Mouse (Mus musculus) C2C12 (cell line): ENCODE results near the gene Palm2.

Experiments
- CEBPB ChIP-seq: IDR thresholded peaks from one replicate; pipeline ENCODE4 v1.6.1; 2011; ENCODE audit warnings: low read depth, mild to moderate bottlenecking, control low read depth, moderate library complexity
- CTCF ChIP-seq: IDR thresholded peaks from one replicate; pipeline ENCODE4 v1.5.1; 2011; ENCODE audit not compliant: control insufficient read depth, insufficient read depth, insufficient read length
- FOSL1 ChIP-seq: IDR thresholded peaks from one replicate; pipeline ENCODE4 v1.8.0; 2011; ENCODE audit warnings: mild to moderate bottlenecking, low read length; ENCODE audit not compliant: poor library complexity, insufficient read depth, severe bottlenecking
- MAX ChIP-seq: IDR thresholded peaks from one replicate; pipeline ENCODE4 v1.6.1; 2011; ENCODE audit warnings: mild to moderate bottlenecking, control low read depth
- MYOD1 ChIP-seq: IDR thresholded peaks from one replicate; pipeline ENCODE4 v1.6.1; 2011; ENCODE audit warnings: low read depth; ENCODE audit not compliant: control insufficient read depth, insufficient read length
- MYOG ChIP-seq: IDR thresholded peaks from one replicate; pipeline ENCODE4 v1.6.1; 2011; ENCODE audit not compliant: control insufficient read depth, insufficient read length; ENCODE audit errors: extremely low read depth
- USF1 ChIP-seq: IDR thresholded peaks from one replicate; pipeline ENCODE4 v1.6.1; 2011; ENCODE audit warnings: low read depth, mild to moderate bottlenecking, control low read depth, moderate library complexity

DNA sequence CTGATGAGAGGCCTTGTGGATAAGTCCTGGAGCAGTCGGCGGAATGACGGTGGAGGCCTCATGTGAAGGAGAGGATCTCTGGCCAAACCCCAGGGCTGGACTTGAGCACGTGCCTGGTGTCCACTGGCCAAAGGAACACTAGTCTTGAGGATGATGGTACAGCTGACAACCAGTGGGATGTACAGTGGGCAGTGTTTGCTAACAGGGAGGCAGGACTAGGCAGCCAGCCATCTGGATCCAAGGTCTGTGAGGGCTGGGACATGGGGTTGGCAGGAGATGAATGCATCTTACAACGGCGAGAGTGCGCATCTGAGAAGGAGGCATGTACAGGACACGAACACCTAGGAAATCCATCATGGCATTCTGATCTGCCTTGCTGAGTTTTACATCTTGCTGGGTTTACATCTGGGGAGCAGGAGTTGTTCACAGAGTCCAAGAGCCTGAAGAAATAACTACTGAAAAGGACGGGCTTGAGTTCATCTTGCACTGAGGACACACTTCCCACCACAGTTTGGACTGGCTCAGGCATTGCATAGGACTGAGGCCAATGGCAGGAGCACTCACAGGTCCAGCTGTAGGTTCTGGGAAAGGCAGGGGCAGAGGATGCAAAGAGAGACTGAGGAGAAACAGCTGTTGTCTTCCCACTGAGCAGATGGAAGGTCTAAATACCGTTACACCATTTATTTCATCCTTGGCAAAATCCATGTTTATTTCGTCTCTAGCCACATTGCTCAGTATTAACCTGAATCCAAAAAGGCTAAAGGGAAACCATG, 166.8 kb downstream of the Palm2 start:
- TF ChIP-seq CTCF (no peak), MYOG (no peak), MAX (no peak), USF1 (no peak), CEBPB (no peak), MYOD1 (no peak), FOSL1 (no peak)
